Mouse (Mus musculus): ENCODE measurements around the gene Nrp2. TPM values are rescaled to one million over a fixed set of nuclear protein-coding genes. Genes with fewer than 3 reads are reported as not detected.

Gene Nrp2
- total RNA-seq, 2 experiments from 2014 or later = 43.2 to 58.5 TPM

GRCm38 (mm10) chr1:62704117-62704888 is 1.2 kb downstream of the Nrp2 start:
- DNase-seq = no peak

- DNase-seq = no peak
Measured at GRCm38 (mm10) chr1:62704889-62705516, 1.9 kb downstream of the Nrp2 start.

GRCm38 (mm10) chr1:62705517-62705981 is 2.5 kb downstream of the Nrp2 start:
- no peak for DNase-seq

- peak; percentile 74 for DNase-seq
Measured at GRCm38 (mm10) chr1:62706085-62707021, 3.3 kb downstream of the Nrp2 start.

GRCm38 (mm10) chr1:62707101-62707912 is 4.2 kb downstream of the Nrp2 start:
- peak; percentile 72 for DNase-seq

GRCm38 (mm10) chr1:62707913-62708860 is 5.1 kb downstream of the Nrp2 start:
- DNase-seq = peak; percentile 46

GRCm38 (mm10) chr1:62709770-62710335 is 6.8 kb downstream of the Nrp2 start:
- no peak for DNase-seq

- no peak for DNase-seq
Measured at GRCm38 (mm10) chr1:62713021-62713676, 10.1 kb downstream of the Nrp2 start.

GRCm38 (mm10) chr1:62715004-62715403 is 11.9 kb downstream of the Nrp2 start:
- no peak for DNase-seq

GRCm38 (mm10) chr1:62715692-62716091 is 12.6 kb downstream of the Nrp2 start:
- no peak for DNase-seq

- DNase-seq = no peak
Measured at GRCm38 (mm10) chr1:62716836-62717478, 13.9 kb downstream of the Nrp2 start.

GRCm38 (mm10) chr1:62717552-62718236 is 14.6 kb downstream of the Nrp2 start:
- no peak for DNase-seq

GRCm38 (mm10) chr1:62718237-62718571 is 15.1 kb downstream of the Nrp2 start:
- no peak for DNase-seq

GRCm38 (mm10) chr1:62718750-62719149 is 15.7 kb downstream of the Nrp2 start:
- no peak for DNase-seq

- DNase-seq = no peak
Measured at GRCm38 (mm10) chr1:62719770-62720169, 16.7 kb downstream of the Nrp2 start.

GRCm38 (mm10) chr1:62720176-62720575 is 17.1 kb downstream of the Nrp2 start:
- DNase-seq = no peak

GRCm38 (mm10) chr1:62720727-62721705 is 17.9 kb downstream of the Nrp2 start:
- DNase-seq = no peak
